Mouse (Mus musculus) mesoderm, embryonic 11.5 days (tissue): ENCODE measurements around the gene Slfn2.

Experiments used
- DNase-seq: peaks from one replicate; pipeline ENCODE4 v3.0.0-alpha.2; 2012; ENCODE audit warnings: low read depth, low spot score

Slfn2 gene

DNA sequence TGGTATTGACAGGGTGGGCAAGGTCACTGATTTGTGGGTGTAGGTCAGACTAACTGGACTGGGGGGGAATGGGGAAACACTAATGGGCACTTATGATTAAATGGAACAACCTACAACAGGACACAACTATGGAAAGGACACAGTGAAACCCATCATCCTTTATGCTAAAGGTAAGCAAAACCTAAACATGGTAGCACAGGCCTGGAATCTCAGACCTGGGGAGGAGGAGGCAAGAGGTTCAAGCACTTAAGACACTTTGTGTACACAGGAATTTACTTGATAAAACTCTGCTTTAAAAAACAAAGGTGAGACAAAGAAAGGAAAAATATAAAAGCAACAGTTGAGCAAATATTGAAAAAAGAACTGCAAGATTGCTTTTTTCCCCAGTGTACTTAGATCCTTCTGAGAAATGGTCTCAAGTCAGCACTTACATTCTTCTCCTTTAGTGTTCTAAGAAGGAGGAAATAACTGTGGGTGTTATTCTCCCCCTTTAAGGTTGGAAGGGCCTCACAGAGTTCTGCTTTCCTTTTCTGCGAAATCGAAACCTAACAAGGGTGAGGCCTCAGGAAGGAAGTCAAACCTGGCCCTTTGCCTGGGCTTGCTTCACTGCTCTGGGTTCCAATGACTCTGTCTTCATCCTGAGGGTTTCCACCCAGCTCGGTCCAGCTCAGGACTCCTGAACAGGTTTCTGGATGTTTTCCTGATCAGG, 13.0 kb downstream of the Slfn2 start:
- DNase-seq = no peak

GRCm38 (mm10) chr11:83078423-83079140, 13.7 kb downstream of the Slfn2 start:
- no peak for DNase-seq

GRCm38 (mm10) chr11:83079487-83080199, 14.7 kb downstream of the Slfn2 start:
- no peak for DNase-seq

- DNase-seq = no peak
These were observed 18.0 kb downstream of the Slfn2 start for GRCm38 (mm10) chr11:83082741-83083473.

- no peak for DNase-seq
These were observed 19.2 kb downstream of the Slfn2 start for GRCm38 (mm10) chr11:83084161-83084560.

GRCm38 (mm10) chr11:83084761-83085160, 19.8 kb downstream of the Slfn2 start:
- no peak for DNase-seq

DNA sequence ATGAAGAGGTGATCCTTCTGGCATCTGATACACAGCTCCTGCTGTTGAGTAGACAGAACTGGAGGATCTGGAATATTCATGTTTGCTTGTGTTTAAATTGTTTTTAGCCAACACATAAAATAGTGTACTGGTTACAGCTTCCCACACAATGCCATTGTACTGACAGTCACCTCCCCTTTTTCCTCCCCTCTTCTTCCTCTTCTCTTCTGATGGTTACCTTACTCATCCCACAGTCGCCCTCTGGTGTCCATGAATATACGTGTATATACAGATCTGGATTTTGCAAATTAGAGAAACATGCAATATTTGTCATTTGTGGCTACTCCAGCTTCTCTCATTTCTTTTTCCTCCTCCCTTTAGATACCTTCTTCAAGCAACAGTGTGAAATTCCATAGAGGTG, 50.2 kb downstream of the Slfn2 start:
- DNase-seq = no peak

GRCm38 (mm10) chr11:83116597-83117227, 51.8 kb downstream of the Slfn2 start, which contains the start of gene Slfn1:
Slfn1 (plus strand) TSS chr11:83116849.
- no peak for DNase-seq

DNA sequence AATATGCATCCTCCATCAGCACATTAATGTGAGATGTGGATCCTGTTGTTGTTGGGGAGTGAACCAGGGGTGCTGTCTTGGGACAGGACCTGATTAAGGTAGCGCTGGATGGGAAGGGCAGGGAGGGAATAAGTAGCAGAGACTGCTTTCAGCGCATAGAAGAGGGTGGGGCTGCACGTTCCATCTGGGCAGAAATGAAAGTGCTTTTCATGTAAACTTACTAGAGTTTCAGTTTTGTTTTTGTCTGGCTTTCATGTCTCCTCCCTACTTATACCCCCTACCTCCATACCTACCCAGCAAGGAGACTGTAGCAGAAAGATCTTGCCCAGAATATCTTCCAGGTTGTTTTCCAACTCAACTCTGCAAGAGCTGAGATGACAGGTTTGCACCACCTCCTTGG, 53.1 kb downstream of the Slfn2 start:
- DNase-seq = no peak
